Mouse (Mus musculus) midbrain, embryonic 10.5 days (tissue): ENCODE data around the gene Mrgpra1. TPM values are rescaled to one million over a fixed set of nuclear protein-coding genes. Genes with fewer than 3 reads are reported as not detected.

ENCODE experiments used
- polyA plus RNA-seq: library from polyadenylated mRNA; unstranded; fragments of >200 nt; fragmentation: Nextera tagmentation; extraction: Ambion mirVana; gene quantifications from 2 replicates; pipeline ENCODE4 v1.2.1, GENCODE M21; 2016

The Mrgpra1 gene
- polyA plus RNA-seq, 1 experiment from 2014 or later: not detected

Other genes with a start within 250 kb of the Mrgpra1 start
- 6.6 and 17.6 TPM in 2 replicates for gene Ptpn5, start 220.6 kb downstream of the Mrgpra1 start, polyA plus RNA-seq
- gene Mrgpra6, start 149.3 kb downstream of the Mrgpra1 start, polyA plus RNA-seq: not detected in 2 replicates
- gene Mrgpra9, start 101.4 kb downstream of the Mrgpra1 start, polyA plus RNA-seq: not detected in 2 replicates
- not detected in 2 replicates for gene Mrgpra2a, start 97.9 kb upstream of the Mrgpra1 start, polyA plus RNA-seq
- 0.12 TPM in 1 of 2 replicates, not detected in the other for gene Mrgpra2b, start 174.6 kb upstream of the Mrgpra1 start, polyA plus RNA-seq
- not detected in 2 replicates for gene Mrgpra3, start 247.1 kb upstream of the Mrgpra1 start, polyA plus RNA-seq